Mouse (Mus musculus): ENCODE measurements around the gene Teddm1b. TPM values are rescaled to one million over a fixed set of nuclear protein-coding genes. Genes with fewer than 3 reads are reported as not detected.

The Teddm1b gene
- total and polyA plus RNA-seq, 3 experiments = 0.05 to 0.30 TPM; not detected in 1

- Histone ChIP-seq H3K4me1 (ENCODE audit: insufficient read depth, low read depth, low read length) (peaks cover 29% of the 10 kb centered on the region), H3K36me3 (replicated peaks) (peaks cover 63% of the 10 kb centered on the region), H3K9me3 (replicated peaks) (no peaks in the 10 kb centered on the region), H3K4me3 (ENCODE audit: low read depth, low read length) (no peak overlapping the region; the same call in 1 of the 2 replicates), H3K27me3 (ENCODE audit: insufficient read depth, low read length) (no peaks in the 10 kb centered on the region)
- DNase-seq (ENCODE audit: low spot score) (no peak), ATAC-seq (ENCODE audit: extremely low read depth, insufficient number of reproducible peaks, low FRiP score, poor library complexity, severe bottlenecking) (no peak)
- TF ChIP-seq GATA2 (IDR thresholded peaks at IDR 0.05; ENCODE audit: borderline replicate concordance, low read depth, low read length) (no peak), CTCF (IDR thresholded peaks at IDR 0.05; ENCODE audit: low read depth, low read length) (no peak), TAL1 (conservative IDR thresholded peaks at IDR 0.05; ENCODE audit: low read depth, low read length) (no peak)
Observed at GRCm38 (mm10) chr1:153908741-153909140, 34.6 kb downstream of the Teddm1b start.

GRCm38 (mm10) chr1:153909213-153909962 lies 35.2 kb downstream of the Teddm1b start:
- Histone ChIP-seq H3K4me1 (ENCODE audit: insufficient read depth, low read depth, low read length) (peaks cover 31% of the 10 kb centered on the region), H3K9me3 (replicated peaks) (no peaks in the 10 kb centered on the region), H3K36me3 (replicated peaks) (peaks cover 57% of the 10 kb centered on the region), H3K4me3 (ENCODE audit: low read depth, low read length) (no peak overlapping the region; the same call in 1 of the 2 replicates), H3K27me3 (ENCODE audit: insufficient read depth, low read length) (no peaks in the 10 kb centered on the region)
- ATAC-seq (ENCODE audit: extremely low read depth, insufficient number of reproducible peaks, low FRiP score, poor library complexity, severe bottlenecking) (peak; percentile 56), DNase-seq (ENCODE audit: low spot score) (peak; percentile 43)
- no peak for TF ChIP-seq TAL1 (conservative IDR thresholded peaks at IDR 0.05; ENCODE audit: low read depth, low read length)
- TF ChIP-seq GATA1 (IDR thresholded peaks at IDR 0.05; ENCODE audit: borderline replicate concordance, low read length) = no peak
- TF ChIP-seq CTCF (IDR thresholded peaks at IDR 0.05; ENCODE audit: low read depth, low read length) = no peak
- no peak for TF ChIP-seq GATA2 (IDR thresholded peaks at IDR 0.05; ENCODE audit: borderline replicate concordance, low read depth, low read length)

- Histone ChIP-seq H3K36me3 (replicated peaks) (peaks cover 51% of the 10 kb centered on the region), H3K9me3 (replicated peaks) (no peaks in the 10 kb centered on the region), H3K4me1 (ENCODE audit: insufficient read depth, low read depth, low read length) (peaks cover 31% of the 10 kb centered on the region), H3K4me3 (ENCODE audit: low read depth, low read length) (no peak overlapping the region; the same call in 1 of the 2 replicates), H3K27me3 (ENCODE audit: insufficient read depth, low read length) (no peaks in the 10 kb centered on the region)
- peak; percentile 67 for ATAC-seq (ENCODE audit: extremely low read depth, insufficient number of reproducible peaks, low FRiP score, poor library complexity, severe bottlenecking)
- peak; percentile 16 for DNase-seq (ENCODE audit: low spot score)
- TF ChIP-seq GATA2 (IDR thresholded peaks at IDR 0.05; ENCODE audit: borderline replicate concordance, low read depth, low read length) (no peak), GATA1 (IDR thresholded peaks at IDR 0.05; ENCODE audit: borderline replicate concordance, low read length) (no peak), POLR2AphosphoS5 (IDR thresholded peaks at IDR 0.05; ENCODE audit: insufficient replicate concordance, low read depth, low read length) (no peak), CTCF (IDR thresholded peaks at IDR 0.05; ENCODE audit: low read depth, low read length) (no peak), TAL1 (conservative IDR thresholded peaks at IDR 0.05; ENCODE audit: low read depth, low read length) (no peak; the same call in 1 of the 2 replicates)
Observed at GRCm38 (mm10) chr1:153909963-153910291, 35.8 kb downstream of the Teddm1b start.

DNA sequence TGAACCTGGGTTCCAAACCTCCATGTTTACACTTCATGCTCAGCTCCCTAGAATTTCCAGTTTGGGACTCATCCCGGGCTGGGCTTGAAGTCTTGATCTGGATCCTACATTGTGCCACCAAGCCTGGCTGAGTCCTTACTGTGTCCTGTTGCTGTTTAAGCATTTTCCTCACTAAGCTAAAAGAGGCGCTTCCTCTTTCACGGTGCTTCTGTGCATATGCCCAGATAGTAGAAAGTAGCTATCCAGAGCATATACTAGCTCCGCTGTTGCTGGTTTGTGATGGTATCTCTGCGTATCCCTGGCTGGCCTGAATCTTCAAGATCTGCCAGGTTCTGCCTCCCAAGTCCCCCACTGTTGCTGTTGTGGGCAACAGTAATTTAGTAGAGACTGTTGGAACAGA lies 36.3 kb downstream of the Teddm1b start:
- Histone ChIP-seq H3K36me3 (replicated peaks) (peaks cover 46% of the 10 kb centered on the region), H3K27me3 (ENCODE audit: insufficient read depth, low read length) (no peaks in the 10 kb centered on the region), H3K9me3 (replicated peaks) (no peaks in the 10 kb centered on the region), H3K4me3 (ENCODE audit: low read depth, low read length) (no peak overlapping the region; the same call in 1 of the 2 replicates), H3K4me1 (ENCODE audit: insufficient read depth, low read depth, low read length) (peaks cover 31% of the 10 kb centered on the region)
- no peak for DNase-seq (ENCODE audit: low spot score)
- ATAC-seq (ENCODE audit: extremely low read depth, insufficient number of reproducible peaks, low FRiP score, poor library complexity, severe bottlenecking) = peak; percentile 38; the same call in 1 of the 2 replicates
- TF ChIP-seq POLR2AphosphoS5 (IDR thresholded peaks at IDR 0.05; ENCODE audit: insufficient replicate concordance, low read depth, low read length) = no peak
- no peak for TF ChIP-seq GATA1 (IDR thresholded peaks at IDR 0.05; ENCODE audit: borderline replicate concordance, low read length)
- no peak for TF ChIP-seq GATA2 (IDR thresholded peaks at IDR 0.05; ENCODE audit: borderline replicate concordance, low read depth, low read length)
- TF ChIP-seq TAL1 (conservative IDR thresholded peaks at IDR 0.05; ENCODE audit: low read depth, low read length) = no peak

DNA sequence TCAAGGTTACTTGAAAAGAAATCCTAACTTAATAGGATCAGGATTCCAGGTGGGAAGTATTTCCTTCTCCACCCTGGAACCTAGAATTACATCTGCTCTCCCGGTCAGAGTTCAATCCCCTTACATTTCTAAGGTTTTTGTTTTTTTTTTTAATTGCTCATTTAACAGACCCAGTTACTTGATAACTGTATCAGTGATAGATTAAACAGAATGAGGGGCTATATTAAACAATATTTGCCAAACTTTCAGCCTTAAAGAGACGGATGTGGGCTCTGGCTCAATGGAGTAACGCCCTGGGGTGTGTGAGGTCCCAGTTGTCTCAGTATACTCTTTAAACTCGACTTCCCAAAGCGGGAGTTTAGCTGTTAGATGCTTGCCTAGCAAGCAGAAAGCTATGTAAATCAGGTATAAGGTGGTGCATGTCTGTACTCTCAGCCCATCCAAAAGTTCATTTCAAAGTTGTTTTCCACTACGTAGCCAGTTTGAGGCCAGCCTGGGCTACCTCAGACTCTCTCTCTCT lies 37.2 kb downstream of the Teddm1b start:
- ATAC-seq (ENCODE audit: extremely low read depth, insufficient number of reproducible peaks, low FRiP score, poor library complexity, severe bottlenecking) = no peak
- TF ChIP-seq POLR2AphosphoS5 (IDR thresholded peaks at IDR 0.05; ENCODE audit: insufficient replicate concordance, low read depth, low read length) (no peak), GATA2 (IDR thresholded peaks at IDR 0.05; ENCODE audit: borderline replicate concordance, low read depth, low read length) (no peak)

GRCm38 (mm10) chr1:153913869-153914268 lies 39.7 kb downstream of the Teddm1b start:
- TF ChIP-seq CTCF (IDR thresholded peaks at IDR 0.05; ENCODE audit: low read depth, low read length) = no peak
- no peak for TF ChIP-seq GATA1 (IDR thresholded peaks at IDR 0.05; ENCODE audit: borderline replicate concordance, low read length)
- TF ChIP-seq TAL1 (conservative IDR thresholded peaks at IDR 0.05; ENCODE audit: low read depth, low read length) = no peak
- Histone ChIP-seq H3K9me3 (replicated peaks) (no peaks in the 10 kb centered on the region), H3K36me3 (replicated peaks) (peaks cover 12% of the 10 kb centered on the region), H3K4me1 (ENCODE audit: insufficient read depth, low read depth, low read length) (peaks cover 20% of the 10 kb centered on the region), H3K4me3 (ENCODE audit: low read depth, low read length) (no peak overlapping the region), H3K27me3 (ENCODE audit: insufficient read depth, low read length) (peaks cover 2% of the 10 kb centered on the region; the same call in 1 of the 2 replicates)
- DNase-seq (ENCODE audit: low spot score) (no peak), ATAC-seq (ENCODE audit: extremely low read depth, insufficient number of reproducible peaks, low FRiP score, poor library complexity, severe bottlenecking) (no peak)

More for the DNA sequence above, 37.2 kb downstream of the Teddm1b start:
- Histone ChIP-seq H3K27me3 (ENCODE audit: insufficient read depth, low read length) (no peaks in the 10 kb centered on the region), H3K4me3 (ENCODE audit: low read depth, low read length) (no peak overlapping the region), H3K36me3 (replicated peaks) (peaks cover 37% of the 10 kb centered on the region), H3K4me1 (ENCODE audit: insufficient read depth, low read depth, low read length) (peaks cover 31% of the 10 kb centered on the region), H3K9me3 (replicated peaks) (no peaks in the 10 kb centered on the region)
- DNase-seq (ENCODE audit: low spot score) = no peak
